Comparison of ENCODE assay signal across 9 mouse cellular contexts in genomic region chr7:96773585-96774225, GRCm38 (mm10).
A peak's percentile ranks its signal among the peaks of the same experiment; 100 is the strongest.
DNase-seq lines count a peak whose midpoint lies in the region; ATAC-seq and TF ChIP-seq lines count a peak whose summit lies in the region.
"Had no signal": no experiment of that assay in that cellular context is flagged by ENCODE, and none has a peak within 500 bp of the region (broad histone marks: within the 10 kb centered on the region; RNA-seq: fewer than 3 reads in every experiment).

No protein-coding gene starts in this region.

- WGBS in kidney, embryonic 15.5 days: 85% methylated on average over 17 of the region's 17 CpGs
- WGBS in forebrain, embryonic 12.5 days: 87% methylated on average over 17 of the region's 17 CpGs
- 88% methylated on average over 17 of the region's 17 CpGs for WGBS in lung, adult 2 months

- peaks cover 14% of the 10 kb centered on the region; the same call in 1 of the 2 replicates for H3K36me3 ChIP-seq in kidney, embryonic 15.5 days
- H3K36me3 ChIP-seq in forebrain, embryonic 12.5 days (replicated peaks): peaks cover 16% of the 10 kb centered on the region

- H3K27me3 ChIP-seq in kidney, embryonic 15.5 days: no peaks in the 10 kb centered on the region
- no peaks in the 10 kb centered on the region for H3K27me3 ChIP-seq in forebrain, embryonic 12.5 days

- DNase-seq in kidney, postnatal 25 days: no peak
- peak; percentile 15 for DNase-seq in 3T3-L1 (ENCODE audit: low read depth, low spot score)
- peak; percentile 29 for DNase-seq in cerebellum, adult 11 months
- DNase-seq in lung, adult 2 months: no peak
- DNase-seq in adrenal gland, adult 2 months: no peak
- DNase-seq in lung, postnatal 25 days (ENCODE audit: low spot score): no peak
- DNase-seq: heart, postnatal 14 days had no signal

- ATAC-seq in kidney, embryonic 15.5 days (replicated peaks; ENCODE audit: low FRiP score): no peak
- ATAC-seq in forebrain, embryonic 12.5 days (ENCODE audit: low FRiP score): no peak

- TF ChIP-seq CTCF in lung, adult 2 months (IDR thresholded peaks at IDR 0.05; ENCODE audit: insufficient read depth, low read length): no peak

- no peak overlapping the region for H3K9ac ChIP-seq in kidney, embryonic 15.5 days
- H3K9ac ChIP-seq in forebrain, embryonic 12.5 days: no peak overlapping the region

- no peak for TF ChIP-seq POLR2A in lung, adult 2 months (IDR thresholded peaks at IDR 0.05; ENCODE audit: borderline replicate concordance, extremely low read depth, low read depth, low read length)

- H3K9me3 ChIP-seq in kidney, embryonic 15.5 days (replicated peaks): no peaks in the 10 kb centered on the region; the same call in 1 of the 2 replicates
- no peaks in the 10 kb centered on the region for H3K9me3 ChIP-seq in forebrain, embryonic 12.5 days

- H3K4me3 ChIP-seq in kidney, embryonic 15.5 days (replicated peaks): no peak overlapping the region
- H3K4me3 ChIP-seq in forebrain, embryonic 12.5 days (replicated peaks): no peak overlapping the region
- no peak overlapping the region for H3K4me3 ChIP-seq in lung, adult 2 months (replicated peaks; ENCODE audit: extremely low read depth, low read depth, low read length)

- H3K27ac ChIP-seq in kidney, embryonic 15.5 days: peak overlapping the region; percentile 87
- H3K27ac ChIP-seq in forebrain, embryonic 12.5 days: peak overlapping the region; percentile 43

- H3K4me1 ChIP-seq in kidney, embryonic 15.5 days: peaks cover 33% of the 10 kb centered on the region
- H3K4me1 ChIP-seq in forebrain, embryonic 12.5 days: peaks cover 20% of the 10 kb centered on the region; the same call in 1 of the 2 replicates
- H3K4me1 ChIP-seq in lung, adult 2 months (ENCODE audit: control insufficient read depth, insufficient read depth, low read length): no peaks in the 10 kb centered on the region

- H3K4me2 ChIP-seq in kidney, embryonic 15.5 days: no peak overlapping the region
- no peak overlapping the region for H3K4me2 ChIP-seq in forebrain, embryonic 12.5 days

Comparison
In these comparisons a context has a peak if more than half of its experiments do, and no peak if none do; other contexts are left out.
1. DNase-seq: peak in 3T3-L1 (single experiment) and cerebellum, adult 11 months (single experiment); none in kidney, postnatal 25 days (0 of 2), lung, adult 2 months (single experiment), adrenal gland, adult 2 months (single experiment) and lung, postnatal 25 days (single experiment).